Mouse (Mus musculus): ENCODE measurements around the gene Gatad2b.

DNA sequence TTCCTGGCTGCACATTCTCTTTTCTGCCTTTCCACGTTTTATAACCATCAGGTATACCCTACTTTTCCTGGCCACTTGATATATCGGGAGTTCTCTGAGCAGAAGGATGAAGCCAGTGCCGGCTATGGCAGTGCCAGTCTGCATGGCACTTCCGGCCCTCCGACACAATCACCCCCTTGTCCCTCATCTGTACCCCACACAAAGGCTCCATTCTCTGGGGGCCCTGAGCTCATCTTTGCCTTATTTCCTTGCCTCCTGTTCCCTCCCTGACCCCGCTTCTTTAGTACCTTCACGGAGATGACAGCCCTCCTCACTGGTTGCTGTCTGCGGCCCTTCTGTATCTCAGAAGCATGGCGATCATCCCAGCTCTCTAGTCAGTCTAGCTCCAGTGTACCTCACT, 12.3 kb upstream of the Gatad2b start:
- TF ChIP-seq CTCF (IDR thresholded peaks at IDR 0.05; ENCODE audit: control insufficient read depth, insufficient read depth, insufficient read length) = no peak
- TF ChIP-seq CEBPB (IDR thresholded peaks at IDR 0.05; ENCODE audit: low read depth) = no peak
- TF ChIP-seq MAX (IDR thresholded peaks at IDR 0.05) = no peak
- no peak for TF ChIP-seq FOSL1 (IDR thresholded peaks at IDR 0.05; ENCODE audit: insufficient read depth, low read length, poor library complexity, severe bottlenecking)
- no peak for TF ChIP-seq USF1 (IDR thresholded peaks at IDR 0.05; ENCODE audit: low read depth)
- TF ChIP-seq MYOG (IDR thresholded peaks at IDR 0.05; ENCODE audit: control insufficient read depth, extremely low read depth, insufficient read length) = no peak
- no peak for TF ChIP-seq MYOD1 (IDR thresholded peaks at IDR 0.05; ENCODE audit: control insufficient read depth, insufficient read length, low read depth)

All from C2C12 (cell line).